Mouse (Mus musculus) neural tube, embryonic 12.5 days (tissue): ENCODE measurements around the gene Tdrd7. TPM values are rescaled to one million over a fixed set of nuclear protein-coding genes. Genes with fewer than 3 reads are reported as not detected.

Experiments used
- ATAC-seq: fragments of 200-750 bp; cut with Nextera tagmentation; 2 replicates; pipeline ENCODE4 v1.8.0; 2017; ENCODE audit warnings: low read depth, mild to moderate bottlenecking, moderate TSS enrichment, moderate library complexity; ENCODE audit not compliant: low FRiP score
- H3K27ac ChIP-seq: fragments of 300-500 bp; sonication (generic); 2 replicates; pipeline ENCODE4 v1.5.1; 2016
- H3K27me3 ChIP-seq: fragments of 300-500 bp; sonication (generic); replicated peaks from 2 replicates; pipeline ENCODE4 v1.6.1; 2016; ENCODE audit warnings: mild to moderate bottlenecking
- H3K36me3 ChIP-seq: fragments of 300-500 bp; sonication (generic); 2 replicates; pipeline ENCODE4 v1.6.1; 2016; ENCODE audit warnings: mild to moderate bottlenecking
- H3K4me1 ChIP-seq: fragments of 300-500 bp; sonication (generic); 2 replicates; pipeline ENCODE4 v1.6.1; 2016
- H3K4me2 ChIP-seq: fragments of 300-500 bp; sonication (generic); replicated peaks from 2 replicates; pipeline ENCODE4 v1.6.1; 2016; ENCODE audit warnings: mild to moderate bottlenecking
- H3K4me3 ChIP-seq: fragments of 300-500 bp; sonication (generic); 2 replicates; pipeline ENCODE4 v1.5.1; 2016
- H3K9ac ChIP-seq: fragments of 300-500 bp; sonication (generic); 2 replicates; pipeline ENCODE4 v1.6.1; 2016; ENCODE audit warnings: mild to moderate bottlenecking
- H3K9me3 ChIP-seq: fragments of 300-500 bp; sonication (generic); 2 replicates; pipeline ENCODE4 v1.6.1; 2016; ENCODE audit warnings: mild to moderate bottlenecking
- WGBS: fragments of 180-500 bp; shearing (Covaris S2); methylation state at CpG from one replicate; pipeline ENCODE4 v1.1.7; 2016; 5-methylcytosine and 5-hydroxymethylcytosine counted together
- polyA plus RNA-seq: library from polyadenylated mRNA; unstranded; fragments of >200 nt; fragmentation: Nextera tagmentation; extraction: Ambion mirVana; gene quantifications from 2 replicates; pipeline ENCODE4 v1.2.1, GENCODE M21; 2016

The Tdrd7 gene
- polyA plus RNA-seq, 1 experiment from 2014 or later, result 18.6 TPM

DNA sequence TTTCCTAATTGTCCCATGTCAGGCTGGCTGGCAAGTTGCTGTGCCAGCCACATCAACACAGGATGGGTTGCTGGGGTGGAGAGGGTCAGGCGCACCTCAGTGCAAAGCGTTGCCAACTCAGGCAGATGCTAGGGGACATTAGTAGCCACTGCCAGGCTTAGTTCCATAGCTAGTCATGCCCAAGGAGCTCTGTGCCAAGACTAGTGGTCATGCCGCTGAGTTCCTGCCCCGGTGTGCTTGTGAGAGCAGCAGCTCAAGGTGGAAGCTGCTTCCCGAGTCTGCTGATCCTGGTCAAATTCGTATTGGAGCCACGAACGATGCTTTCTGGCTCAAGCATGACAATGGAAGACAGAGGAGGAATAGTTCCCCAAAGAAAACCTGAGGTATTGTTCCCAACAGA is 9.0 kb upstream of the Tdrd7 start:
- Histone ChIP-seq H3K36me3 (no peaks in the 10 kb centered on the region), H3K27me3 (no peaks in the 10 kb centered on the region), H3K27ac (no peak overlapping the region), H3K4me2 (no peak overlapping the region), H3K9ac (no peak overlapping the region), H3K9me3 (no peaks in the 10 kb centered on the region), H3K4me3 (no peak overlapping the region), H3K4me1 (no peaks in the 10 kb centered on the region)
- 93% methylated on average over 8 of the region's 8 CpGs for WGBS
- no peak for ATAC-seq

DNA sequence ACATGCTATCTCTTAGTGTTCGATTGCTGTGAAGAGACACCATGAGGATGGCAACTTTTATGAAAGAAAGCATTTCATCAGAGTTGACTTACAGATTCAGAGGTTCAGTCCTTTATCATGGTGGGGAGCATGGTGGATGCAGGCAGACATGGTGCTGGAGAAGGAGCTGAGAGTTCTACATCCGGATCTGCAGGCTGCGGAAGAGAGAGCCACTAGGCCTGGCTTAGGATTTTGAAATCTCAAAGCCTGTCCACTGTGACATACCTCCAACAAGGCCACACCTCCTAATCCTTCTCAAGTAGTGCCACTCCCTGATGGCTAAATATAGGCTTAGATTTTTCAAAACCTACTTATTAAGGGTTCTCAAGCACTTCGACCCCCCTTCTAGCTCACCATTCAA is 8.4 kb upstream of the Tdrd7 start:
- no peak overlapping the region for H3K4me3 ChIP-seq
- H3K9me3 ChIP-seq, result no peaks in the 10 kb centered on the region
- ATAC-seq, result no peak
- H3K27ac ChIP-seq, result no peak overlapping the region
- no peak overlapping the region for H3K4me2 ChIP-seq
- H3K27me3 ChIP-seq, result no peaks in the 10 kb centered on the region
- no peaks in the 10 kb centered on the region for H3K36me3 ChIP-seq
- no peaks in the 10 kb centered on the region for H3K4me1 ChIP-seq
- no peak overlapping the region for H3K9ac ChIP-seq
- 92% methylated on average over 4 of the region's 4 CpGs for WGBS

DNA sequence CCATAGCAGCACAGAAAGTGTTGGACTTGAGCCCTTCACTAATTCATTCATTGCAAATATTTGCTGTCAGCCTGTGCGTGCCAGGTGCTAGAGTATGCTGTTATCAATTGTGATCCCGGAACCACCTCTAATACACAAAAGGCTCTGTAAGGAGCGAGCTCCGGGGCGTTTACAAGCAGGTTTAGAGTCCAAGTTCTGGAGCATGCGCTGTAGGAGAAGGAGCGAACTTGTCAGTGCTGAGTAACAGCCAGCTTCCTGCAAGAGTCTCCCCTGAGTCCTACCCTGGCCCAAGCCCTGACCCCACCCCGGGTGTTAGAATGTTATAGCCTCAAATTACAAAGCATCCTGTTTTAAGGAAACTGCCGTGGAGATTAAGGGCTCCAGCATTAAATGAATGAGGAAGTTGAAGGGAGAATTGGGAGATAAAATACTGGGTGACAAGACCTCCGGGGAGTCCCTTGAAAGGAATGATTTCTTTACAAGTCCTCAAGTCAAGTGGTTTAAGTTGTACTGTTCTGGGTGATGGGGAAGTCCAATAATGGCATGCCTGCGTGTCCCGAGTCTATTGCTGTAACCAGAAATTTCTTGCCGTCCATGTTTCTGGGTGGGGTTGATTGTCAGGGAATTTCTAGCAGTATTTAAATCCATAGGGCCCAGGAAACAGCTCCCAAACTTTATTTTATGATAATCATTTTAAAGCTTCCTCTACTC is 758 bp downstream of the Tdrd7 start:
- ATAC-seq, result no peak
- WGBS, result 34% methylated on average over 13 of the region's 13 CpGs
- H3K4me2 ChIP-seq, result 0 out of 2 replicates have a peak overlapping the region, but pooled peaks have one; percentile 14

DNA sequence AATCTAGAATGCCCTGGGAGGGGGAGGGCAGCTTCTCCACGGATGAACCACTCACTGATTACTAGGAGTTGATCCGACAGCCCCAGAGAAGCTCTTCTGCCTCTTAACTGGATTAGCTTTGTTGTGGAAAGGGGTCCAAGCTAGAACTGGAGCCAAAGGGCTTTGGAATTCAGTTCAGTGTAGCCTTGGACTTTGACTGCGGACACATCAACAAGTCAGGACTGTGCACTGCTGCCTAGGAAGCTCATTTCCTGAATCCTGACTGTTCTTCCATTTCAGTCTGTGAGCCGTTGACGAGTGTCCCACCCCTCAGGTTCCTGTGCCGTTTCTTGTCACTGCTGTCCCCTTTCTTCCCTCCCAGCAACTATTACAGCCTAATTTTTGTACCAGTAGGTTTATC is 1.6 kb downstream of the Tdrd7 start:
- Histone ChIP-seq H3K9ac (no peak overlapping the region), H3K4me1 (peaks cover 13% of the 10 kb centered on the region; the same call in 1 of the 2 replicates), H3K36me3 (no peaks in the 10 kb centered on the region), H3K4me2 (no peak overlapping the region), H3K27me3 (no peaks in the 10 kb centered on the region), H3K27ac (no peak overlapping the region), H3K9me3 (no peaks in the 10 kb centered on the region), H3K4me3 (no peak overlapping the region)
- 37% methylated on average over 6 of the region's 6 CpGs for WGBS
- ATAC-seq, result no peak

More for the DNA sequence above, 758 bp downstream of the Tdrd7 start:
- Histone ChIP-seq H3K27me3 (no peaks in the 10 kb centered on the region), H3K27ac (no peak overlapping the region), H3K36me3 (no peaks in the 10 kb centered on the region), H3K4me1 (peaks cover 13% of the 10 kb centered on the region; the same call in 1 of the 2 replicates), H3K9ac (no peak overlapping the region), H3K9me3 (no peaks in the 10 kb centered on the region), H3K4me3 (no peak overlapping the region)

DNA sequence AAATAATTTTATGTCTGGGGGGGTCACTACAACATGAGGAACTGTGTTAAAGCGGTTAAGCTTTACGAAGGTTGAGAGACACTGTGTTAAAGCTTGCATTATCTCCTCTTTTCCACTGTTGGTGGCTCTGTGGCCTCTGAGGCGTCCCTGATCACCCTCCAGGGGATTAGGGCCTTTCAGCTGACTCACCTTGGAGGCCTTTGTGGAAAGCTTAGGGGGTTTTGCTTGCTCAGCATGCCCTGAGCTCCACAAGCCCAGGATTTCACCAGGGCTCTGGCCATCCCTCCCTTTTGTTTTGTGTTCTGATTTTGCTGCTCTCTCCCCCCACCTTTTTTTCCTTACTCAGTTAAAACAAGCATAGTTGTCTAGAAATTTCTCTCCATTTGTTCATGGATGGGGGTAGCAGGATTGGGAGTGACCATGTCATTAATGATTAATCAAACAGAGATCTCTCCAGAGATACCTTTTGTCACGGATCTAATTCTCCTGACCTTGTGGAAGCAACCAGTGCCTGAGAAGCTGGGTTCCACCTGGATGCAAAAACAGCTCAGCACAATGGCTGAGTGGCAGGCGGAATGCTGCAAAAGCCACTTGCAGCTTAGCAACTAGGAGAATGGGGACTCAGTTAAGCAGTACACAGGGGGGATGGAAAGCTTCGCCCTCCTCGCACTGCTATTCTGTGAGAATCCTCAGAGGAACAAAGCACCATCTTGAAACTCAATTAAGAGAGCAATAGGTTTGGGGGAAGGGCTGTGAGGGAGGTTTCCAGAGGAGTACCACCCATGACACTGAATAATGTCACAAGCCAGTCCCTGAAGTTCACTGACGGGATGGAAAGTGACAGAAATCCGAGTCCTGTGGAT is 2.6 kb downstream of the Tdrd7 start:
- Histone ChIP-seq H3K4me3 (no peak overlapping the region), H3K4me1 (peaks cover 13% of the 10 kb centered on the region; the same call in 1 of the 2 replicates), H3K27ac (no peak overlapping the region), H3K9ac (no peak overlapping the region), H3K4me2 (no peak overlapping the region), H3K27me3 (no peaks in the 10 kb centered on the region), H3K9me3 (no peaks in the 10 kb centered on the region), H3K36me3 (no peaks in the 10 kb centered on the region)
- 33% methylated on average over 9 of the region's 9 CpGs for WGBS
- no peak for ATAC-seq

DNA sequence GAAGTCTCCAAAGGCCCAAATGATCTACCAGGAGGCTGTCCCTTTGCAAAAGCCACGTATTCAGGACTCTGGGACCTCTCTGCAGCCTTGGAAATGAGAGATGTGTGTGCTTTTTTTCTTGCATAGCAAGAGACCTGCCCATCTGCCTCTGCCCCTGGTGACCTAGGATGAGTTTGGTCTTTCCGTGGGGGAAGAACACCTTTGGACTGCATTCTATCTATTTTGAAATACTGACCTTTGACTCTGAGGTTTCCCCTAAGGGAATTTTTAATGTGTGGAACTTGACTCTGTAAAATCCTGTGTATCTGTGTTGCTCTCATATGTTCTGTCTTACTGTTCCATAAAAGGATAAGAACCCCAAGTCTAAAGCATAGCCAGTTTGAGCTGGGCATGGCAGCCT is 3.9 kb downstream of the Tdrd7 start:
- Histone ChIP-seq H3K36me3 (no peaks in the 10 kb centered on the region), H3K9me3 (no peaks in the 10 kb centered on the region), H3K4me2 (no peak overlapping the region), H3K27ac (no peak overlapping the region), H3K27me3 (no peaks in the 10 kb centered on the region), H3K4me1 (peaks cover 13% of the 10 kb centered on the region; the same call in 1 of the 2 replicates), H3K9ac (no peak overlapping the region), H3K4me3 (no peak overlapping the region)
- no peak for ATAC-seq
- 73% methylated on average over 2 of the region's 2 CpGs for WGBS

DNA sequence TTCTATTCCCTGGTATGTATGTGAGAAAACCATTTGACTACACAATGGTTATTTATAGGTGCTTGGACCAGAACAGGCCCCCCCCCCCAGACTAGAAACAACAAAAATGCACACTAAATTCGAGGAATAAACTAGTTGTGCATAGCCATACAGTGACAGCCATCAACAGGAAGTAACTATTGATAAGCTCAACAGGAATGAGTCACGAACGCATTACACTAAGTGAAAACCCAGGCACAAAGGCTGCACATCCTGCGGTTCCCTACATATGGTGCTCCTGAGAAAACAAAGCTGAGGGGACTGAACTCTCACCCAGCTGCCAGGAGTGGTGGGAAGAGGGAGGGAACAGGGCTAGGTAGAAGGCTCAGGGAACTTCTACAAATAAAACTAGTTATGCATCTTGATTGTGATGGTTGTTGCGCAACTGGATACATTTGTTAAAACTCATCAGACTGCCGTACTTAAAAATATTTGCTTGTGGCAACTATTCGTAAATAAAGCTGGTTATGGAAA is 5.0 kb downstream of the Tdrd7 start:
- H3K4me1 ChIP-seq, result peaks cover 13% of the 10 kb centered on the region; the same call in 1 of the 2 replicates
- 73% methylated on average over 7 of the region's 7 CpGs for WGBS

DNA sequence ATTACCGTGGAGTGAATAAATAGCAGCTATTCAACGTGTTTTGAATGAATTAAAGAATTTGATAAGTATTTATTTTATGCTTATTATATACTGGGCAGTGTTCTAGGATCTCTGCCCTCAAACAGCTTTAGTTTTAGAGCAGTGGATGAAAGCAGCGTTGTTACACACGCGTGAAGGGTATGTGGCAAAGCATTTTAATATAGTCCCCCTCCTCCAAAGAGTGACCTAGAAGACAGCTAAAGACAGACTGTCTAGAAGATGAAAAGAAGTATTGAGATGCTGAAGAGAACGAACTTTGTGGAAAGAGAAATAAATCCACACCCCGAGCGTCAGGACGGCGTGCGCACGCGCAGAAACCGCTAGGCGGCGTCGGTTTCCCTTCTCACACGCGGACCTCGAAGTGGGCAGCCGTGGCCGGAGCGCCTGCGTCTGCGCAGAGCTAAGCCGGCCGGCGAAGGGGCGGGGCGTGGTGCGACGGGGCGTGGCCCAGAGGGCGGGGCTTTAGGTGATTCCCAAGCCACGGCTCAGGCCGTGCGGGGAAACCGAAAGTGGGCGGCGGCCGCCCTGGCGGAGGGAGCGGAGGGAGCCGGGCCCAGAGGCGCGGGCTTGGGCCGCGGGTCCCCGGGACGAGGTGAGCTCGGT is 6.8 kb downstream of the Tdrd7 start:
- Histone ChIP-seq H3K4me1 (peaks cover 8% of the 10 kb centered on the region; the same call in 1 of the 2 replicates), H3K4me3 (peak overlapping the region; percentile 77), H3K27me3 (0 out of 2 replicates have a peak, but pooled peaks cover 5% of the 10 kb centered on the region), H3K36me3 (no peaks in the 10 kb centered on the region), H3K4me2 (peak overlapping the region; percentile 92), H3K9me3 (no peaks in the 10 kb centered on the region), H3K27ac (no peak overlapping the region), H3K9ac (peak overlapping the region; percentile 75)
- 3% methylated on average over 51 of the region's 51 CpGs for WGBS
- peak; percentile 99 for ATAC-seq

More for the DNA sequence above, 5.0 kb downstream of the Tdrd7 start:
- no peak overlapping the region for H3K4me3 ChIP-seq
- H3K9ac ChIP-seq, result no peak overlapping the region
- H3K27ac ChIP-seq, result no peak overlapping the region
- no peak for ATAC-seq
- H3K9me3 ChIP-seq, result no peaks in the 10 kb centered on the region
- H3K4me2 ChIP-seq, result no peak overlapping the region
- H3K27me3 ChIP-seq, result 0 out of 2 replicates have a peak, but pooled peaks cover 5% of the 10 kb centered on the region
- H3K36me3 ChIP-seq, result no peaks in the 10 kb centered on the region

DNA sequence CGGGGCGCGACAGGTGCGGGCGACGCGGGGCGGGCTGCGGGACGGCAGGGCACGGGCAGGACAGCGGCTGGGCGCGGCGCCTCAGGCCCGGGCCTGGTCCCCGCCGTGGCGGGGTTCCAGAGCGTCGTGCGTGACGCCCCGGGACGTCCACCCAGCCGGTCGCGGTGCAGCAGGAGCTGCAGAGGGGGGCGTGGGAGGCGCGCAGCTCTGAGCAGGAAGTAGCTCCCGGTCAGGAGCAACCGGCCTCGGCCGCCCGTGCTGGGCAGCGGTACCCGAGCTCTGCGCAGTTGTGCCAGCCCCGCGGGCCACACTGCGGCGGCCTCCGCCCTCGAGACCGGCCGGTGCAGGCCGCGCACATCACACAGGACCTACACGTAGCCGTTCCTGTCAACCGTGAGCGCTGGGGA is 7.3 kb downstream of the Tdrd7 start:
- H3K27me3 ChIP-seq, result 0 out of 2 replicates have a peak, but pooled peaks cover 5% of the 10 kb centered on the region
- ATAC-seq, result peak; percentile 82
- H3K4me2 ChIP-seq, result peak overlapping the region; percentile 92
- no peaks in the 10 kb centered on the region for H3K9me3 ChIP-seq
- under 1% methylated on average over 53 of the region's 53 CpGs for WGBS
- peak overlapping the region; percentile 77 for H3K4me3 ChIP-seq
- peaks cover 7% of the 10 kb centered on the region; the same call in 1 of the 2 replicates for H3K4me1 ChIP-seq
- H3K27ac ChIP-seq, result no peak overlapping the region
- H3K9ac ChIP-seq, result peak overlapping the region; percentile 75
- H3K36me3 ChIP-seq, result no peaks in the 10 kb centered on the region

DNA sequence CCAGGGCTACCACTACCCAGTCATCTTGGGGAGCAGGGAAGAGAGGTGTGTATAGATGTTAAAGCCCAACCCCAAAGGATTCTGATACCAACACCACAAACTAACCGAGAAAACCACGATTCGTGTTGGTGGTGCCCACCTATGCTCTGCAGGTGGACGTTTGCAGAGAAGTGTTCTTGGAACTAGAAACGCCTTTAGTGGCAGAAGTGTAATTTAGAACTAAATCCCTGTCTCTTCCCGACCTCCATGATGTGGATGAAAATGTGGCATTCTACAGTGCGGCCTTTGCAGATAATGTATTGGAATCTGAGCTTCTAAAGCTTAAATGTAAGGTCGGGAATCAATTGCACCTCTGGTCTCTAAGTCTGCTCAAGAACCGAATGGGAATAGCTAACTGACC is 7.8 kb downstream of the Tdrd7 start:
- H3K36me3 ChIP-seq, result no peaks in the 10 kb centered on the region
- H3K27me3 ChIP-seq, result 0 out of 2 replicates have a peak, but pooled peaks cover 5% of the 10 kb centered on the region
- H3K27ac ChIP-seq, result no peak overlapping the region
- no peak for ATAC-seq
- WGBS, result 33% methylated on average over 9 of the region's 9 CpGs
- H3K4me3 ChIP-seq, result peak overlapping the region; percentile 77
- H3K9me3 ChIP-seq, result no peaks in the 10 kb centered on the region
- H3K4me1 ChIP-seq, result 0 out of 2 replicates have a peak, but pooled peaks cover 2% of the 10 kb centered on the region
- H3K4me2 ChIP-seq, result peak overlapping the region; percentile 92
- H3K9ac ChIP-seq, result peak overlapping the region; percentile 75; the same call in 1 of the 2 replicates

DNA sequence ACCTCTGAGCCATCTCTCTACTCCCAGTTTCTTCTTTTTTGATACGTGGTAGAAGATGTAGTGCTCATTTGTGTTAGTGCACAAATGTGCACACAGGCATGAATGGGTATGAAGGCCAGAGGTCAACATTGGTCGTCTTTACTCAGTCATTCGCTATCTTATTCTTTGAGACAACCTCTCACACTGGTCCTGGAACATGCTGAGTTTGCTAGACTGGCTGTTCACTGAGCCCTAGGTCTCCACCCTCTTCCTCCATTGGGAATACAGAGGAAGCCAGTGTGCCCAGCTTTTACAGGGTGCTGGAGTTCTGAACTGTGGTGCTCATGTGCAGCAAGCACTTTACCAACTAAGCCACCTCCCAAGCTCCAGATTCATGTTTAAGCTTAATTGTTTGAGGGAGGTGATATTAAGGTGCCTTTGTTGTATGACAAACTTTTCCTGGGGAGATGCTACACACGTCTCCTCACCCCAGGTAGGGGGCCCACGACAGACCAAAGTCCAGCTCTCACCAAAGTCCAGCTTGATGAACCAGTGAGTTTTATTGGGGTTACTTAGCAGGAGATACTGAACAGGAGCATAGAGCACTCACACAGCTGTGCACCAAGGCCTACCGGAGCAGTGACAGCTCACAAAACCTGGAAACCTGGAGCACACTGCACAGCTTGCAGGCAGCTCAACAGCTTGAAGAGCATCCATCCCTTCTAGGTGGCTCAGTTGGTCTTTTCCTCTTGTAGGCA is 12.0 kb downstream of the Tdrd7 start:
- Histone ChIP-seq H3K27me3 (0 out of 2 replicates have a peak, but pooled peaks cover 7% of the 10 kb centered on the region), H3K27ac (no peak overlapping the region), H3K4me2 (no peak overlapping the region), H3K4me1 (no peaks in the 10 kb centered on the region), H3K4me3 (no peak overlapping the region), H3K36me3 (no peaks in the 10 kb centered on the region), H3K9me3 (no peaks in the 10 kb centered on the region), H3K9ac (no peak overlapping the region)
- no peak for ATAC-seq
- WGBS, result 79% methylated on average over 6 of the region's 6 CpGs
